Mouse (Mus musculus): Measurements from ENCODE around the gene Ly6g6f. TPM values are rescaled to one million over a fixed set of nuclear protein-coding genes. Genes with fewer than 3 reads are reported as not detected.
A peak's percentile ranks its signal among the peaks of the same experiment; 100 is the strongest.

Ly6g6f gene
- total and polyA plus RNA-seq, 2 experiments from 2014 or later, result not detected

- no peak for DNase-seq
- H3K9me3 ChIP-seq (ENCODE audit: low read length), result no peaks in the 10 kb centered on the region
- no peak for TF ChIP-seq CTCF (IDR thresholded peaks at IDR 0.05; ENCODE audit: low read depth)
- H3K36me3 ChIP-seq (ENCODE audit: insufficient read depth), result peaks cover 75% of the 10 kb centered on the region
- no peak overlapping the region for H3K4me3 ChIP-seq (ENCODE audit: low read depth, low read length)
- 73% methylated on average over 10 of the region's 10 CpGs for WGBS
- no peak overlapping the region for H3K27ac ChIP-seq (ENCODE audit: low read depth, low read length)
- H3K4me2 ChIP-seq (ENCODE audit: low read depth), result no peak overlapping the region
- no peaks in the 10 kb centered on the region for H3K4me1 ChIP-seq (ENCODE audit: insufficient read depth)
- H3K27me3 ChIP-seq (ENCODE audit: insufficient read depth, low read length), result no peaks in the 10 kb centered on the region
- H3K9ac ChIP-seq, result no peak overlapping the region
- ATAC-seq, result no peak
These were observed 14.9 kb upstream of the Ly6g6f start for GRCm38 (mm10) chr17:35100196-35100765.

DNA sequence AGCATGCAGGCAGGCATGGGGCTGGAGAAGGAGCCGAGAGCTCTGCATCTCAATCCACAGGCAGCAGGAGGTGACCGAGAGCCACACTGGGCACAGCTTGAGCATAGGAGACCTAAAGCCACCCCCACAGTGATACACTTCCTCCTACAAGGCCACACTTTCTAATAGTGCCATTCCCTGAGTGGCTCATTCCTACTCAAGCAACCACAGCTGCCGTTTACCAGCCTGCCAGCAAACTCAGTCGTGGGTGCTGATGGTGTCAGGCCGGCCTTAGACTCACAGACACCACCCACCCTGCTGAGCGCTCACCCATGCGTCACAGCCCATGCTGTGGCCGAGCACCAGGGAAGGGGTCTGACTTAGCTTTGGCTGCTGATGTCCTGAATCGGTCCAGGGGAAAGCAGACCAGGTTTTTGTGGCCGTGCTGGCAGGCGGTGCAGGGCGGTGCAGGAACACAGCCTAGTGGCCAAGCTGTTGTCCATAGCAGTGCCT lies 11.8 kb upstream of the Ly6g6f start:
- no peaks in the 10 kb centered on the region for H3K9me3 ChIP-seq (ENCODE audit: low read length)
- TF ChIP-seq CTCF (IDR thresholded peaks at IDR 0.05; ENCODE audit: low read depth), result no peak
- H3K4me3 ChIP-seq (ENCODE audit: low read depth, low read length), result no peak overlapping the region
- DNase-seq, result no peak
- H3K4me1 ChIP-seq (ENCODE audit: insufficient read depth), result no peaks in the 10 kb centered on the region
- peaks cover 83% of the 10 kb centered on the region for H3K36me3 ChIP-seq (ENCODE audit: insufficient read depth)
- no peak overlapping the region for H3K27ac ChIP-seq (ENCODE audit: low read depth, low read length)
- no peak for ATAC-seq
- H3K27me3 ChIP-seq (ENCODE audit: insufficient read depth, low read length), result no peaks in the 10 kb centered on the region
- no peak overlapping the region for H3K9ac ChIP-seq
- no peak overlapping the region for H3K4me2 ChIP-seq (ENCODE audit: low read depth)
- WGBS, result 78% methylated on average over 12 of the region's 12 CpGs

GRCm38 (mm10) chr17:35096597-35096996 lies 11.2 kb upstream of the Ly6g6f start:
- Histone ChIP-seq H3K27ac (ENCODE audit: low read depth, low read length) (no peak overlapping the region), H3K36me3 (ENCODE audit: insufficient read depth) (peaks cover 81% of the 10 kb centered on the region), H3K4me3 (ENCODE audit: low read depth, low read length) (no peak overlapping the region), H3K9me3 (ENCODE audit: low read length) (no peaks in the 10 kb centered on the region), H3K9ac (no peak overlapping the region), H3K4me2 (ENCODE audit: low read depth) (no peak overlapping the region), H3K27me3 (ENCODE audit: insufficient read depth, low read length) (no peaks in the 10 kb centered on the region), H3K4me1 (ENCODE audit: insufficient read depth) (no peaks in the 10 kb centered on the region)
- ATAC-seq, result no peak
- WGBS, result 89% methylated on average over 12 of the region's 12 CpGs
- no peak for TF ChIP-seq CTCF (IDR thresholded peaks at IDR 0.05; ENCODE audit: low read depth)
- DNase-seq, result no peak

DNA sequence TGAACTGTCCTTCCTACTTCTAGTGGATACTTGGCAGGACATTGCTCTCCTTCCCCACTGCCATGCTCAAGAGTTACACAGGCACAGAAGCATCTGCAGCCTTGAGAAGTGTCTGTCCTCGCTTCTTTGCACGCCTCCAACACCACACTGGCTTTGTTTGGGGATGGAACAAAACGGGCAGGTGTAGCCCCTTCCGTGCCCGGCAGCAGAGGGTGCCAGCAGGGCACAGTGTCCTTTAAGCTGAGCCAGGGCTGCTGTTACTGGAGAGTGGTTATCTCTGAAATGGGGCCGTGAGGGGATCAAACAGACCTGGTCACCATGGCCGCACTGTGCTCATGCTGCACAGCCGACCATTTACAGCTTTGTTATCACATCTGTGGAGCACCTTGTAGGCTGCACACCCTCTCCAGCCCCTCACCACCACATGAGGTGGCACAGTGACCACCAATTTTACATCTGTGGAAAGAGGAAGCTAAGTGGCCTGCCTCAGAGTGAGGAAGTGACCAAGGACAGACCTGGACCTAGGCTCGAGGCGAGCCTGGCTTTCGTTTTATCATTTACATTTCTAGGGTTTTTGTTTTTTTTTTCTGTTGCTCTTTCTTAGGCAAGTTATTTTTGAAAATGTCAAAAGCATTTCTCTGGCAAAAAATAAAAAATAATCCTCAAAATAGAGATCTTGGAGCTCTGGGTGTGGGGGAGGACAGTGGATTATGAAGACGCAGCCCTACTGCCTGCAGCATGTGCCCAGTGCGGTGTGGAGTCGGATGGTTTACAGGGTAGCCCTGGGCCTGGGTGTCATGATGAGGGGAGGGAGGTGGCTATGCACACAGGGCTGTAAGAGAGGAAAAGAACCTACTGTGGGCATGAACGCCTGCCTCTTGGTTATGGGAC lies 9.3 kb upstream of the Ly6g6f start:
- no peaks in the 10 kb centered on the region for H3K9me3 ChIP-seq (ENCODE audit: low read length)
- WGBS, result 92% methylated on average over 15 of the region's 15 CpGs
- H3K27ac ChIP-seq (ENCODE audit: low read depth, low read length), result no peak overlapping the region
- H3K4me2 ChIP-seq (ENCODE audit: low read depth), result no peak overlapping the region
- peaks cover 3% of the 10 kb centered on the region; the same call in 1 of the 2 replicates for H3K4me1 ChIP-seq (ENCODE audit: insufficient read depth)
- no peak for DNase-seq
- H3K9ac ChIP-seq, result no peak overlapping the region
- no peak overlapping the region for H3K4me3 ChIP-seq (ENCODE audit: low read depth, low read length)
- peaks cover 66% of the 10 kb centered on the region for H3K36me3 ChIP-seq (ENCODE audit: insufficient read depth)
- no peak for ATAC-seq
- H3K27me3 ChIP-seq (ENCODE audit: insufficient read depth, low read length), result no peaks in the 10 kb centered on the region
- TF ChIP-seq CTCF (IDR thresholded peaks at IDR 0.05; ENCODE audit: low read depth), result no peak

DNA sequence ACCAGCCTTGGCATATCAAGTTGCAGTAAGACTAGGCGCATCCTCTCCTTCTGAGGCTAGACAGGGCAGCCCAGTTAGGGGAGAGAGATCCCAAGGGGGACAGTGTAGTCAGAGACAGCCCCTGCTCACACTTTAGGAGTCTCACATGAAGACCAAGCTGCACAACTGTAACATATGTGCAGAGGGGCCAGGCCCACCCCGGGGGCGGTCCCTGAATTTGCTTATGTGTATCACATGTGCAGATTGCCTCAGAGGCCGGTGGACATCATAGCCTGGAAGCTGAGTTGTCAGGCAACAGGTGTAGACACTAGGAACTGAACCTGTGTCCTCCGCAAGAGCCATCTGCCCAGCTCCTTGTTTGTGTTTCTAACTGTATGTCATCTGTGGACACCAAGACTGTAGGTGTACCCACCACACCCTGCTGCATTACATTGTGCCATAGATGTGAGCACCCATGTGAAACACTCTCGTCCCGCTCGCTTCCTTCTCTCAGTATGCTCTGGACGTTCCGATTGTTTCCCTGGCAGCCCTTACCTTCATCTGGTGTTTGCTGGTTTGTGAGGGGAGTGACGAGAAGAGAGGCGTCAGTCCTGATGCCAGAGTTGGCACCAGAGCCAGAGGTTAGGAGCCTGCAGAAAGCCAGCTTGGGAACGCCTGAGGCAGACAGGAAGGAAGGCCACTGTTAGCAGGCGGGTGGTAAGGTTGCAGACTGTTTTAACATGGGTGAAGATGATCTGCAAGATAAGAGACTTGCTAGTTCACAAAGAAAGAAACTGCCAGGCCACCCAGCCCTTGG lies 7.2 kb upstream of the Ly6g6f start:
- Histone ChIP-seq H3K27ac (ENCODE audit: low read depth, low read length) (no peak overlapping the region), H3K27me3 (ENCODE audit: insufficient read depth, low read length) (no peaks in the 10 kb centered on the region), H3K9ac (no peak overlapping the region), H3K4me3 (ENCODE audit: low read depth, low read length) (no peak overlapping the region), H3K4me1 (ENCODE audit: insufficient read depth) (peaks cover 3% of the 10 kb centered on the region; the same call in 1 of the 2 replicates), H3K9me3 (ENCODE audit: low read length) (no peaks in the 10 kb centered on the region), H3K36me3 (ENCODE audit: insufficient read depth) (peaks cover 47% of the 10 kb centered on the region), H3K4me2 (ENCODE audit: low read depth) (no peak overlapping the region)
- 87% methylated on average over 14 of the region's 14 CpGs for WGBS
- no peak for TF ChIP-seq CTCF (IDR thresholded peaks at IDR 0.05; ENCODE audit: low read depth)
- ATAC-seq, result no peak
- no peak for DNase-seq

DNA sequence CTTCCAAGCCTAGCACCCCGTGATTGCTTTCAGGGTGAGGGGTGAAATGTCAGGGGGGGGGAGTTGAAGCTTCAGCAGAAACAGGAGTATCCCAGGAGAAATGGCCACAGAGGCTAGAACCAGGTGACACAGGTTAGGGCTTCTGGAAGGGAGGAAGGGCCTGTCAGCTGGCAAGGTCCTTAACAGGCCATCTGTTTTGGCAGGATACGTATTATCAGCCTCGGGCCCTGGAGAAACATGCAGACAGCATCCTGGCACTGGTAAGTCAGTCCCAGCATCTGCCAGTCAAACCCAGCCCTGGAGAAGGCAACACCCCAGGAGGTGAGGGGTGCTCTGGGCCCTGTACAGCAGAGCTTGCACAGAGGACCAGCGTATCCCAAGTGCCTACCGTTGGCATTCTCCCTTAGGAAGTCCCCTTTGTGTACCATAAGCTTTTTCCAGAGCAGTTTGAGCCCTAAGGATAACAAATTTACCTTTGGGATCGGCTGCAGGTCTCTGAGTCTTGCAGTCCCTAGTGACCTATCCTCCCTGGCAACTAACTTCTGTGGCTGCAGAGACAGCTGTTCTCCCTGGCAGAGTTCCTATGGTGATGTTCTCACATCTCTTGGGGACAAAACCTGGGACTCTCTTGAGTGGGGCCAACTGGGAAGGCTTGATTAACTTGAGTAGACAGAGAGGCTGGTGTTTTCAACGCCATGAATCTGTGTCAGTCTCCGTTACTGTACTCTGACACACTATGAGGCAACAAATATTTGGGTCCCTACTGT lies 4.9 kb upstream of the Ly6g6f start:
- no peak for TF ChIP-seq CTCF (IDR thresholded peaks at IDR 0.05; ENCODE audit: low read depth)
- DNase-seq (no peak), ATAC-seq (no peak)
- no peaks in the 10 kb centered on the region for H3K9me3 ChIP-seq (ENCODE audit: low read length)
- 44% methylated on average over 8 of the region's 8 CpGs for WGBS
- H3K27ac ChIP-seq (ENCODE audit: low read depth, low read length), result peak overlapping the region; percentile 99; the same call in 1 of the 2 replicates
- H3K4me1 ChIP-seq (ENCODE audit: insufficient read depth), result peaks cover 3% of the 10 kb centered on the region; the same call in 1 of the 2 replicates
- H3K4me3 ChIP-seq (ENCODE audit: low read depth, low read length), result peak overlapping the region; percentile 71
- H3K36me3 ChIP-seq (ENCODE audit: insufficient read depth), result peaks cover 31% of the 10 kb centered on the region
- peak overlapping the region; percentile 61 for H3K4me2 ChIP-seq (ENCODE audit: low read depth)
- no peaks in the 10 kb centered on the region for H3K27me3 ChIP-seq (ENCODE audit: insufficient read depth, low read length)
- H3K9ac ChIP-seq, result peak overlapping the region; percentile 90
